Mouse (Mus musculus) neural tube, embryonic 12.5 days (tissue): Measurements from ENCODE around the gene Ezr. TPM values are rescaled to one million over a fixed set of nuclear protein-coding genes. Genes with fewer than 3 reads are reported as not detected.

ENCODE experiments used
- ATAC-seq: fragments of 200-750 bp; cut with Nextera tagmentation; 2 replicates; pipeline ENCODE4 v1.8.0; 2017; ENCODE audit warnings: low read depth, mild to moderate bottlenecking, moderate TSS enrichment, moderate library complexity; ENCODE audit not compliant: low FRiP score
- H3K27ac ChIP-seq: fragments of 300-500 bp; sonication (generic); 2 replicates; pipeline ENCODE4 v1.5.1; 2016
- H3K27me3 ChIP-seq: fragments of 300-500 bp; sonication (generic); replicated peaks from 2 replicates; pipeline ENCODE4 v1.6.1; 2016; ENCODE audit warnings: mild to moderate bottlenecking
- H3K36me3 ChIP-seq: fragments of 300-500 bp; sonication (generic); 2 replicates; pipeline ENCODE4 v1.6.1; 2016; ENCODE audit warnings: mild to moderate bottlenecking
- H3K4me1 ChIP-seq: fragments of 300-500 bp; sonication (generic); 2 replicates; pipeline ENCODE4 v1.6.1; 2016
- H3K4me2 ChIP-seq: fragments of 300-500 bp; sonication (generic); replicated peaks from 2 replicates; pipeline ENCODE4 v1.6.1; 2016; ENCODE audit warnings: mild to moderate bottlenecking
- H3K4me3 ChIP-seq: fragments of 300-500 bp; sonication (generic); 2 replicates; pipeline ENCODE4 v1.5.1; 2016
- H3K9ac ChIP-seq: fragments of 300-500 bp; sonication (generic); 2 replicates; pipeline ENCODE4 v1.6.1; 2016; ENCODE audit warnings: mild to moderate bottlenecking
- H3K9me3 ChIP-seq: fragments of 300-500 bp; sonication (generic); 2 replicates; pipeline ENCODE4 v1.6.1; 2016; ENCODE audit warnings: mild to moderate bottlenecking
- WGBS: fragments of 180-500 bp; shearing (Covaris S2); methylation state at CpG from one replicate; pipeline ENCODE4 v1.1.7; 2016; 5-methylcytosine and 5-hydroxymethylcytosine counted together
- polyA plus RNA-seq: library from polyadenylated mRNA; unstranded; fragments of >200 nt; fragmentation: Nextera tagmentation; extraction: Ambion mirVana; gene quantifications from 2 replicates; pipeline ENCODE4 v1.2.1, GENCODE M21; 2016

Ezr gene
- polyA plus RNA-seq, 1 experiment from 2014 or later: 87.8 TPM

DNA sequence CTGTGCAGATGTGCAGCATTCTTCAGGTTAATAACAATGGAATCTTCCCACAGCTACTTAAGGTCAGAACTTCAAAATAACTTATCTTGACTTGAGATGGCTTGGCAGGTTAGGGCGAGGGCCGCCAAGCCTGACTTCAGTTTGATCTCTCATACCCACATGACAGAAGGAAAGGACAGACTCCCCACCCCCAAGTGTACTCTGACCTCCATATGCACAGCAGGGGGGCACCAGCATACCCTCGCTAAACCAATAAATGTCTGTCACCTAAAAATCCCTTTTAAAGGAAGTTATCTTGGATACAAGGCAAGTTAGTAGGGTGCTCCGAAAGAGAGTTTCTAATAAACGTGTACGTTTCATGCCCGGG lies 18.4 kb downstream of the Ezr start:
- ATAC-seq: no peak
- WGBS: 54% methylated on average over 7 of the region's 7 CpGs
- Histone ChIP-seq H3K36me3 (no peaks in the 10 kb centered on the region), H3K4me3 (no peak overlapping the region), H3K27ac (no peak overlapping the region), H3K4me1 (peaks cover 48% of the 10 kb centered on the region), H3K9me3 (no peaks in the 10 kb centered on the region), H3K4me2 (no peak overlapping the region), H3K9ac (no peak overlapping the region), H3K27me3 (no peaks in the 10 kb centered on the region)

DNA sequence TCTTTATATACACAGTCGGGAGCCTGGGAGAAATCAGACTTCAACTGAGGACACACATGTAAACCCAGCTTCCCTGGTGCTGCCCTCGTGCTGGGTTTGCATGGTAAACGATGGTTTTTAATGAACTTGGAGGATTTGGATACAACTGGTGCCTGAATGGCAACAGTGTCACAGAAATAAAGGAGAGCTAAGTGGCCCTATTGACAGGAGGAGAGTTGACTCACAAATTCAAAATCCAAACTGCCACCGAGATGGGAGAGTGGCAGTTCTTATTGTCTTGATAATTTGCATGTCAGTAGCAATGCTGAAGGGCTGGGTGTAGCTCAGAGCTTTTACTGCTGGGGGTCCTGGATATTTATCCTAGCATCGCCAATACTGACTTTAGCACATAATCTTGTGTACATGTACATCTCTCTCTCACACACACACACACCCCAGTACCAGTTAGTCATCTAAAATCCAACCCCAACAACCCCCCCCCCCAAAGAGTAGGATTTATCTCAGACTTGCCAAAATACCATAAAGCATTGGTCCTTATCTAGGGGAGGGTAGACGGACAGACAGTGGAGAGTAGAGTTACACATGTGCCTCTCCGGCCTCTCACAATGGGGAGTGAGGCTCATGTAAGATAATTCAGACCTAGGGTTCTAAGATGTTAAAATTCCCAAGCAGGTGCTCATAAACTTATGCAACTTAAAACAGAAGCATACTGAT lies 18.9 kb downstream of the Ezr start:
- H3K4me1 ChIP-seq: peaks cover 47% of the 10 kb centered on the region
- 31% methylated on average over 7 of the region's 7 CpGs for WGBS
- H3K4me2 ChIP-seq: no peak overlapping the region

DNA sequence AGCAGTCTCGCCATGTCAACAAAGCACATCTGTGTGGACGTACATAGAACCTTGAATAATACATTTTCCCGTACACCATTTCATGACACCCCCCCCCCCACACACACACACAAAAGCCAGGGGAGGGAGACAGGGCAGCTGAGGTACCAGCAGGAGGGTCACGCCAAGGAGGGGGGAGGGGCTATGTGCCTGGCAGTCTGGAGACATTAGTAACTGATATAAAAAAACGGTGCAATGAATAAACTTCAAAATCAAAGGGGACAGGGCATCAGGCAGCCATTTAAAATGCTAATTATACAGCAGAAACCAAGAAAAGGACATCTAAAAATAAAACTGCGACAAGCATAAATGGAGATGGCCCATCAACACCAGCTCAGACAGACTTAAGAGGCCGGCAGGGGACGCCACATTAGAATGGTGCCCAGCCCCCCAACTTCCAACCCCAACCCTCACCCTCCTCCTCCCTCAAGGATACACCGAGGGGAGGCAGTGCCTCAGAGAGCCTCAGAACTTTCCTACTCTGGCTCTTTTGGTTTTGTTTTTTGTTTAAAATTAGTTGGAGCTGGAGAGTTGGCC lies 22.8 kb downstream of the Ezr start:
- peaks cover 27% of the 10 kb centered on the region for H3K4me1 ChIP-seq
- no peak for ATAC-seq
- H3K27me3 ChIP-seq: no peaks in the 10 kb centered on the region
- H3K9me3 ChIP-seq: no peaks in the 10 kb centered on the region
- 43% methylated on average over 9 of the region's 9 CpGs for WGBS
- H3K27ac ChIP-seq: no peak overlapping the region
- H3K9ac ChIP-seq: no peak overlapping the region
- H3K4me2 ChIP-seq: no peak overlapping the region
- H3K36me3 ChIP-seq: peaks cover 14% of the 10 kb centered on the region
- H3K4me3 ChIP-seq: no peak overlapping the region

More for the DNA sequence above, 18.9 kb downstream of the Ezr start:
- Histone ChIP-seq H3K9ac (no peak overlapping the region), H3K36me3 (no peaks in the 10 kb centered on the region), H3K27ac (no peak overlapping the region), H3K9me3 (no peaks in the 10 kb centered on the region), H3K27me3 (no peaks in the 10 kb centered on the region), H3K4me3 (no peak overlapping the region)
- no peak for ATAC-seq

DNA sequence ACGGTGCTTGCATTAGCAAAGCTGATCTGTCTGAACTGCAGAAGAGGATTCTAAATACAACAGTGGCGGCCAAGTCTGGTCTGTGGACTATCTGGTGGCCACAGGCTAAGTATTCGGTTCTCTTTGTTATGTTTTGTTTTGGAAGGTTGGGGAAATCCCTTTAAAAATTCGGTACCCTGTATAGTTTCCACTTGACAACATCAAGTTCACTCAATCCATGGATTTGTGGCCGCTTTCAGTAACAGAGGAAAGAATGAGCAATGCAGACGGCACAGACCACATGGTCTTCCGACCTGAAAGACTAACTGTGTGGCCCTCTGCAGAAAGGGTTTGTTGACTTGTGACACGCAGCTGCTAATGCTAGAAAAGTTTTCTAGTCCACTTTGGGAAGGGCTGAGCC lies 23.7 kb downstream of the Ezr start:
- H3K4me2 ChIP-seq: no peak overlapping the region
- no peak overlapping the region for H3K4me3 ChIP-seq
- no peaks in the 10 kb centered on the region for H3K27me3 ChIP-seq
- H3K9ac ChIP-seq: no peak overlapping the region
- H3K36me3 ChIP-seq: peaks cover 14% of the 10 kb centered on the region
- H3K9me3 ChIP-seq: no peaks in the 10 kb centered on the region
- peaks cover 19% of the 10 kb centered on the region for H3K4me1 ChIP-seq
- 86% methylated on average over 8 of the region's 8 CpGs for WGBS
- H3K27ac ChIP-seq: no peak overlapping the region
- ATAC-seq: no peak

DNA sequence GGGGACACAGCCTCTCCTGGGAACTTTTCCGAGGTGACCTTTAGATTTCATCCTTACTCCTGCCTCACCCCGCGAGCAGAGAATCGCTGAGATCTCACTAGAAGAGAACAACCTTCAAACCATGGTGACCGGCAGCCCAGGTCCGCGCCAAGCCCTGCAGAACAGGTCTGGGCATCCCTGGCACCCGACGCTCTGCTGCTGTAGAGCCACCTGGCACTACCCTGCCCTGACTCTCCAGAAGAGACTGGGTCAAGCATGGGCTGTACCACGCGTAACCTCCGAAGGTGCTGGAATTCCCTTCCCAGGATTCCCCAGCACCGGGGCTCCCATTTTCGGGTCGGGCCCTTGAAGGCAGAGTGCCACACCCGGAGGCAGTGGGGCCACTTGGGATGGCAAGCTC lies 24.7 kb downstream of the Ezr start:
- Histone ChIP-seq H3K27me3 (no peaks in the 10 kb centered on the region), H3K36me3 (peaks cover 19% of the 10 kb centered on the region), H3K4me3 (no peak overlapping the region), H3K9me3 (no peaks in the 10 kb centered on the region), H3K27ac (no peak overlapping the region), H3K9ac (no peak overlapping the region), H3K4me1 (peaks cover 9% of the 10 kb centered on the region), H3K4me2 (no peak overlapping the region)
- no peak for ATAC-seq
- 97% methylated on average over 16 of the region's 16 CpGs for WGBS

DNA sequence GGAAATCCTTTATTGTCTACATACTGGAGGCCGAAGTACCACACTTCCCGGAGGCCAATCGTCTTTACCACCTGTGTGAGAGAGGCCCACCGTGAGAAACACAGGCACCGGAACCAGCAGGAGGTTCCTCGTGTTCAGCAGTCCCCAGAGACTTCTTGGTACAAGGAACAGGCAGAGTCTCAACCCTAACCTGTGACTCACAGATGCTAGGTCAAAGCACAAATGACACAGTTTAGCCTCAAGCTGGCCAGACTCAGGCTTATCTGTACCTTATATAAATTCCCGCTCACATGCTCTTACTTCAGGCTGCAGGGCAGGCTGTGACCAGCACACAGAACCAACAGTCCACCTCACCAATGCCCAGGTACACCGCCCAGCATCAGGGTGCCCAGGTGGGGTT lies 26.7 kb downstream of the Ezr start:
- Histone ChIP-seq H3K4me1 (peaks cover 8% of the 10 kb centered on the region), H3K4me3 (no peak overlapping the region)
- WGBS: 89% methylated on average over 8 of the region's 8 CpGs

DNA sequence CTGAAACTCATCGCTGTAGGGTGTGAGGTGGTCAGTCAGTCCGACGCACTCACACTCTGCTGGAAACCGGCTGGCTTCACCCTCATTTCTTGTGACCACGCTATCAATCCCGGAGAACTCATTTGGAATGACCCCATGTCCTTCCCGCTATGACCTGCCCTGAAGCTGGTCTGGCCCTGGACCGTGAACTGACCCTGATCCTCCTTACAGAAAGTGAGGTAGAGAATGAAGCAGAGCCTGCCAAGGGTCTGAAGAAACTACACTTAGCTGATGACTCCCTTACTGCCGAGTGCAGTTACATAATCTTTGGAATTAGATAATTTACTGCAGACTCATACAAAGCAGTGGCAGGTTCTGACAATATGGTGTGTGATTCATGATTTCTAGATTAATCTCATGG lies 27.4 kb downstream of the Ezr start:
- no peak for ATAC-seq
- H3K4me2 ChIP-seq: no peak overlapping the region
- no peak overlapping the region for H3K27ac ChIP-seq
- no peaks in the 10 kb centered on the region; the same call in 1 of the 2 replicates for H3K27me3 ChIP-seq
- no peak overlapping the region for H3K4me3 ChIP-seq
- H3K4me1 ChIP-seq: peaks cover 8% of the 10 kb centered on the region
- no peak overlapping the region for H3K9ac ChIP-seq
- 91% methylated on average over 9 of the region's 9 CpGs for WGBS
- no peaks in the 10 kb centered on the region for H3K9me3 ChIP-seq
- H3K36me3 ChIP-seq: peaks cover 33% of the 10 kb centered on the region

More for the DNA sequence above, 26.7 kb downstream of the Ezr start:
- H3K4me2 ChIP-seq: no peak overlapping the region
- H3K9ac ChIP-seq: no peak overlapping the region
- H3K27me3 ChIP-seq: no peaks in the 10 kb centered on the region; the same call in 1 of the 2 replicates
- no peak for ATAC-seq
- no peak overlapping the region for H3K27ac ChIP-seq
- H3K36me3 ChIP-seq: peaks cover 31% of the 10 kb centered on the region
- H3K9me3 ChIP-seq: no peaks in the 10 kb centered on the region

DNA sequence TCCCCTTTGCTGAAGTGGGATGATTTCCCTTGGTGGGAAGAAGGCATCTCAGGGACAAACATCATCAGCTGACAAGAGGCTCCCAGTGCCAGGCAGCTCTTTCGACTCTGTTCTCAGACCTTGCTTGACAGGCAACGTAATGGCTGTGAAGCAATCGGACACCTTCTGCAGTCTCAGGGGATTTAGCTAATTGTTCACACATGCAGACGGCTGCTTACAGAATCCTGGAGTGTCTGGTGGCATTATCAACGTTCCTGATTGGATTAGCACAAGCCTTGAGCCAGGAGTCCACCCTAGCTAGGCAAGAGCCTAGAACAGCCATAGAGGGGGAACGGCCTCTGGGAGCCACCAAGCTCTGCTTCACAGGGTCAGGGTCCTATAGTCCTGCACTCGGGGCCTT lies 30.2 kb downstream of the Ezr start:
- Histone ChIP-seq H3K9ac (no peak overlapping the region), H3K27me3 (no peaks in the 10 kb centered on the region; the same call in 1 of the 2 replicates), H3K4me3 (no peak overlapping the region), H3K27ac (no peak overlapping the region), H3K9me3 (no peaks in the 10 kb centered on the region), H3K4me2 (no peak overlapping the region), H3K4me1 (peaks cover 4% of the 10 kb centered on the region), H3K36me3 (peaks cover 27% of the 10 kb centered on the region)
- ATAC-seq: no peak
- 66% methylated on average over 7 of the region's 7 CpGs for WGBS

DNA sequence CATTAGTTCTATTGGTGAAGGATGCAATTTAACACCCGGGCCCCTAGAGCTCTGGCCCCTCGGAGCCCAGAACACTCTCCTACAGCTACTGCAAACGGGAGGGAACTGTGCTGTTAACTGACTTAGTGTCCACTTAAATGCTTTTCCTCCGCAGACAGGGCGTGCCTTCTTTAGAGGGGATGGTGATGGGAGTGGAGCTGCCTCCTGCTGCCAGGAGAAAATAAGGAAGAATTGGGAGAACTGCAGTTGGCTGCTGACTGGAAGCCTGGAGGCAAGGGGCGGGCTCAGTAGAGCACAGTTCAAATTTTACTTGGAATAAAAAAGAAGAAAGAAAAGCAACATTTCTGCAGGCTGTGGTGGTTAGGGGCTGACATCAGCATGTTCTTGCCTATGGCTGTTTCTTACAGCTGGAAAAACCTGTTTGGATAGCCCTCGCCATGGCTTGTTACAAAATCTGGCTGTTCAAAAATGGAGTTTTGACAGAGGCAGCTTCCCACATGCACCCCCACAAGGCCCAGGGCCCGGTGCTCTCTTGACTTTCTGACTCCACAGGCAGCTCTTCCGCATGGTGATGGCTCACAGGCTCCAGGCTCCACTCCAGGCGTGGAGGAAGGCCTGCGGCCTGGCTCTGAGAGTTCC lies 31.2 kb downstream of the Ezr start:
- Histone ChIP-seq H3K4me1 (peaks cover 14% of the 10 kb centered on the region), H3K4me3 (no peak overlapping the region), H3K36me3 (peaks cover 27% of the 10 kb centered on the region), H3K9me3 (no peaks in the 10 kb centered on the region), H3K27ac (no peak overlapping the region), H3K4me2 (no peak overlapping the region), H3K9ac (no peak overlapping the region), H3K27me3 (no peaks in the 10 kb centered on the region; the same call in 1 of the 2 replicates)
- no peak for ATAC-seq
- 85% methylated on average over 11 of the region's 11 CpGs for WGBS

DNA sequence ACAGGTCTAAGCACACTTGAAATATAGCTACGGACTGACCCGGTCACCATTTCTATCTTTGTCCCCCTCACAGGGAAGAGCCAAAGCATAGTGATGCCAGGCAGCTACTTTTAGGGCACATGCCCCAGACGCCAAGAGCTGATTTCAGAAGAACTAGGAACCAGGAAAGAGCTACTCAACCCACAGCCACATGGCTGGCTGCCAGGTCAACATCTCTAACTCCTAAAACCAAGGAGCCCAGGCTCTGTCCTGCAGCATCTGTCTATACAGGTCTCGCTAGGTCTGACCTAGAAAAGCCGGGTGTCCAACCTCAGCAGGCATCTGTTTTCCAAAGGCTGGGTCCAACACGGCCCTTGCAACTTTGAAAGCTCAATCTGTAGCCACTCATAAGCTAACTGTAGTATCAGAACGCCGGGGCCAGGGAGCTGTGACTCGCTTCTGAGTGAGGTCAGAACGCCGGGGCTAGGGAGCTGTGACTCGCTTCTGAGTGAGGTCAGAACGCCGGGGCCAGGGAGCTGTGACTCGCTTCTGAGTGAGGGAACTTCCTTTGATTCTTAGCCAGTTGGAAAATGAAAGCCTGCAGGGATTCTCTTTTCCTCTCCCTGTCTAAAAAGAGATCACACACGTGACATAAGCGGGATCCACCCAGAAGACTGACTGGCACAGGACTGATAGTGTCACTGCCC lies 33.7 kb downstream of the Ezr start:
- 86% methylated on average over 17 of the region's 17 CpGs for WGBS
- no peak for ATAC-seq
- H3K27me3 ChIP-seq: no peaks in the 10 kb centered on the region; the same call in 1 of the 2 replicates
- no peaks in the 10 kb centered on the region for H3K9me3 ChIP-seq
- peaks cover 30% of the 10 kb centered on the region for H3K36me3 ChIP-seq
- H3K9ac ChIP-seq: no peak overlapping the region
- H3K27ac ChIP-seq: no peak overlapping the region
- no peak overlapping the region for H3K4me2 ChIP-seq
- peaks cover 25% of the 10 kb centered on the region for H3K4me1 ChIP-seq
- H3K4me3 ChIP-seq: no peak overlapping the region

DNA sequence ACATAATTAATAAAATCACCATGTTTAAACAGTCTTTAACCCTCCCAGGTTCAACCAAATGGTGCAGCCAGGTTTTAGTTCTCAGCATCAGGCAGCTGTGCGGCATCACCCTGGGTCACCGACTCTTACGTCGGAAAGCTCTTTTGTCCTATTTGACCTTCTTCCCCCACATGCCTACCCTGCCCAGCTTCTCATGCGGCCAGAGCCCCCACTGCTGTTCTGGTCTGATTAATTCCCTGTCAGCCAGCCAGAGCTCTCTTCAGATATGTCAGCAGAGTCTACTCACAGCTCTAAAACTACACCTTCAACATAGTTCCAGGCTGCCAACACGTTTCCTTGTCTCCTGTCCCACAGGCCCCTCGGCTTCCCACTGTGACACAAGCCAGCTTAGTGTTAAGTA lies 35.1 kb downstream of the Ezr start:
- Histone ChIP-seq H3K4me3 (no peak overlapping the region), H3K4me1 (peaks cover 33% of the 10 kb centered on the region), H3K27me3 (no peaks in the 10 kb centered on the region; the same call in 1 of the 2 replicates), H3K36me3 (peaks cover 26% of the 10 kb centered on the region), H3K4me2 (no peak overlapping the region), H3K9ac (no peak overlapping the region), H3K9me3 (no peaks in the 10 kb centered on the region), H3K27ac (no peak overlapping the region)
- WGBS: 38% methylated on average over 7 of the region's 7 CpGs
- ATAC-seq: no peak
